Mouse (Mus musculus): ENCODE results near the gene Reck. TPM values are rescaled to one million over a fixed set of nuclear protein-coding genes. Genes with fewer than 3 reads are reported as not detected.
A peak's percentile ranks its signal among the peaks of the same experiment; 100 is the strongest.

The Reck gene
- polyA plus RNA-seq, 1 experiment, result 25.1 TPM

- TF ChIP-seq POLR2A (IDR thresholded peaks at IDR 0.05; ENCODE audit: low read depth, low read length) (no peak), CTCF (IDR thresholded peaks at IDR 0.05; ENCODE audit: borderline replicate concordance, insufficient read depth, low read length) (no peak)
- Histone ChIP-seq H3K27ac (ENCODE audit: insufficient read depth, low read length) (no peak overlapping the region), H3K4me3 (ENCODE audit: insufficient read depth, low read length) (no peak overlapping the region), H3K4me1 (ENCODE audit: control insufficient read depth, insufficient read depth, low read length) (peaks cover 3% of the 10 kb centered on the region; the same call in 1 of the 2 replicates)
Measured at GRCm38 (mm10) chr4:43897209-43897608, 21.9 kb downstream of the Reck start.

GRCm38 (mm10) chr4:43899197-43899596 lies 23.9 kb downstream of the Reck start:
- H3K4me3 ChIP-seq (ENCODE audit: insufficient read depth, low read length), result no peak overlapping the region
- no peak overlapping the region for H3K27ac ChIP-seq (ENCODE audit: insufficient read depth, low read length)
- TF ChIP-seq POLR2A (IDR thresholded peaks at IDR 0.05; ENCODE audit: low read depth, low read length) (no peak), CTCF (IDR thresholded peaks at IDR 0.05; ENCODE audit: borderline replicate concordance, insufficient read depth, low read length) (no peak)
- H3K4me1 ChIP-seq (ENCODE audit: control insufficient read depth, insufficient read depth, low read length), result peaks cover 3% of the 10 kb centered on the region; the same call in 1 of the 2 replicates

- TF ChIP-seq POLR2A (IDR thresholded peaks at IDR 0.05; ENCODE audit: low read depth, low read length) (no peak), CTCF (IDR thresholded peaks at IDR 0.05; ENCODE audit: borderline replicate concordance, insufficient read depth, low read length) (no peak)
- Histone ChIP-seq H3K27ac (ENCODE audit: insufficient read depth, low read length) (no peak overlapping the region), H3K4me1 (ENCODE audit: control insufficient read depth, insufficient read depth, low read length) (no peaks in the 10 kb centered on the region; the same call in 1 of the 2 replicates), H3K4me3 (ENCODE audit: insufficient read depth, low read length) (no peak overlapping the region)
Measured at GRCm38 (mm10) chr4:43903690-43904089, 28.4 kb downstream of the Reck start.

GRCm38 (mm10) chr4:43906443-43906842 lies 31.1 kb downstream of the Reck start:
- Histone ChIP-seq H3K4me3 (ENCODE audit: insufficient read depth, low read length) (no peak overlapping the region), H3K27ac (ENCODE audit: insufficient read depth, low read length) (no peak overlapping the region), H3K4me1 (ENCODE audit: control insufficient read depth, insufficient read depth, low read length) (no peaks in the 10 kb centered on the region; the same call in 1 of the 2 replicates)
- TF ChIP-seq POLR2A (IDR thresholded peaks at IDR 0.05; ENCODE audit: low read depth, low read length), result no peak
- no peak for TF ChIP-seq CTCF (IDR thresholded peaks at IDR 0.05; ENCODE audit: borderline replicate concordance, insufficient read depth, low read length)

GRCm38 (mm10) chr4:43918221-43918620 lies 42.9 kb downstream of the Reck start:
- Histone ChIP-seq H3K27ac (ENCODE audit: insufficient read depth, low read length) (no peak overlapping the region), H3K4me3 (ENCODE audit: insufficient read depth, low read length) (no peak overlapping the region), H3K4me1 (ENCODE audit: control insufficient read depth, insufficient read depth, low read length) (no peaks in the 10 kb centered on the region)
- TF ChIP-seq POLR2A (IDR thresholded peaks at IDR 0.05; ENCODE audit: low read depth, low read length), result no peak
- TF ChIP-seq CTCF (IDR thresholded peaks at IDR 0.05; ENCODE audit: borderline replicate concordance, insufficient read depth, low read length), result no peak

GRCm38 (mm10) chr4:43920602-43921001 lies 45.3 kb downstream of the Reck start:
- Histone ChIP-seq H3K4me3 (ENCODE audit: insufficient read depth, low read length) (no peak overlapping the region), H3K4me1 (ENCODE audit: control insufficient read depth, insufficient read depth, low read length) (no peaks in the 10 kb centered on the region), H3K27ac (ENCODE audit: insufficient read depth, low read length) (no peak overlapping the region)
- TF ChIP-seq POLR2A (IDR thresholded peaks at IDR 0.05; ENCODE audit: low read depth, low read length) (no peak), CTCF (IDR thresholded peaks at IDR 0.05; ENCODE audit: borderline replicate concordance, insufficient read depth, low read length) (no peak)

- Histone ChIP-seq H3K27ac (ENCODE audit: insufficient read depth, low read length) (no peak overlapping the region), H3K4me1 (ENCODE audit: control insufficient read depth, insufficient read depth, low read length) (no peaks in the 10 kb centered on the region), H3K4me3 (ENCODE audit: insufficient read depth, low read length) (no peak overlapping the region)
- no peak for TF ChIP-seq CTCF (IDR thresholded peaks at IDR 0.05; ENCODE audit: borderline replicate concordance, insufficient read depth, low read length)
- no peak for TF ChIP-seq POLR2A (IDR thresholded peaks at IDR 0.05; ENCODE audit: low read depth, low read length)
Measured at GRCm38 (mm10) chr4:43925125-43925524, 49.8 kb downstream of the Reck start.

GRCm38 (mm10) chr4:43925779-43926178 lies 50.4 kb downstream of the Reck start:
- no peak overlapping the region for H3K27ac ChIP-seq (ENCODE audit: insufficient read depth, low read length)
- H3K4me3 ChIP-seq (ENCODE audit: insufficient read depth, low read length), result no peak overlapping the region
- TF ChIP-seq POLR2A (IDR thresholded peaks at IDR 0.05; ENCODE audit: low read depth, low read length) (no peak), CTCF (IDR thresholded peaks at IDR 0.05; ENCODE audit: borderline replicate concordance, insufficient read depth, low read length) (peak; percentile 58; the same call in 1 of the 2 replicates)
- H3K4me1 ChIP-seq (ENCODE audit: control insufficient read depth, insufficient read depth, low read length), result no peaks in the 10 kb centered on the region

GRCm38 (mm10) chr4:43927826-43928225 lies 52.5 kb downstream of the Reck start:
- TF ChIP-seq CTCF (IDR thresholded peaks at IDR 0.05; ENCODE audit: borderline replicate concordance, insufficient read depth, low read length), result no peak
- no peak for TF ChIP-seq POLR2A (IDR thresholded peaks at IDR 0.05; ENCODE audit: low read depth, low read length)
- Histone ChIP-seq H3K4me1 (ENCODE audit: control insufficient read depth, insufficient read depth, low read length) (no peaks in the 10 kb centered on the region), H3K27ac (ENCODE audit: insufficient read depth, low read length) (no peak overlapping the region)

GRCm38 (mm10) chr4:43931877-43932276 lies 56.5 kb downstream of the Reck start:
- H3K4me1 ChIP-seq (ENCODE audit: control insufficient read depth, insufficient read depth, low read length), result no peaks in the 10 kb centered on the region
- no peak for TF ChIP-seq POLR2A (IDR thresholded peaks at IDR 0.05; ENCODE audit: low read depth, low read length)
- TF ChIP-seq CTCF (IDR thresholded peaks at IDR 0.05; ENCODE audit: borderline replicate concordance, insufficient read depth, low read length), result no peak
- H3K4me3 ChIP-seq (ENCODE audit: insufficient read depth, low read length), result no peak overlapping the region
- no peak overlapping the region for H3K27ac ChIP-seq (ENCODE audit: insufficient read depth, low read length)

More at GRCm38 (mm10) chr4:43927826-43928225, 52.5 kb downstream of the Reck start:
- H3K4me3 ChIP-seq (ENCODE audit: insufficient read depth, low read length), result no peak overlapping the region

GRCm38 (mm10) chr4:43936186-43936585 lies 60.9 kb downstream of the Reck start:
- Histone ChIP-seq H3K4me1 (ENCODE audit: control insufficient read depth, insufficient read depth, low read length) (no peaks in the 10 kb centered on the region), H3K27ac (ENCODE audit: insufficient read depth, low read length) (no peak overlapping the region), H3K4me3 (ENCODE audit: insufficient read depth, low read length) (no peak overlapping the region)
- TF ChIP-seq CTCF (IDR thresholded peaks at IDR 0.05; ENCODE audit: borderline replicate concordance, insufficient read depth, low read length), result no peak
- TF ChIP-seq POLR2A (IDR thresholded peaks at IDR 0.05; ENCODE audit: low read depth, low read length), result no peak
